Mouse (Mus musculus) forebrain, embryonic 16.5 days (tissue): ENCODE results near the gene Adam23. TPM values are rescaled to one million over a fixed set of nuclear protein-coding genes. Genes with fewer than 3 reads are reported as not detected.

ENCODE experiments used
- ATAC-seq: fragments of 200-750 bp; cut with Nextera tagmentation; 2 replicates; pipeline ENCODE4 v1.8.0; 2017; ENCODE audit warnings: mild to moderate bottlenecking, moderate library complexity
- H3K27ac ChIP-seq: fragments of 300-500 bp; sonication (generic); 2 replicates; pipeline ENCODE4 v1.5.1; 2014; ENCODE audit warnings: low read length, control low read depth
- H3K27me3 ChIP-seq: fragments of 300-500 bp; sonication (generic); replicated peaks from 2 replicates; pipeline ENCODE4 v1.6.1; 2014; ENCODE audit warnings: low read length; ENCODE audit not compliant: control insufficient read depth, insufficient read depth
- H3K36me3 ChIP-seq: fragments of 300-500 bp; sonication (generic); 2 replicates; pipeline ENCODE4 v1.6.1; 2014; ENCODE audit not compliant: control insufficient read depth, insufficient read depth
- H3K4me1 ChIP-seq: fragments of 300-500 bp; sonication (generic); replicated peaks from 2 replicates; pipeline ENCODE4 v1.6.1; 2014; ENCODE audit warnings: low read length; ENCODE audit not compliant: control insufficient read depth, insufficient read depth
- H3K4me2 ChIP-seq: fragments of 300-500 bp; sonication (generic); 2 replicates; pipeline ENCODE4 v1.6.1; 2014; ENCODE audit warnings: mild to moderate bottlenecking, low read length, control low read depth
- H3K4me3 ChIP-seq: fragments of 300-500 bp; sonication (generic); replicated peaks from 2 replicates; pipeline ENCODE4 v1.5.1; 2014; ENCODE audit warnings: mild to moderate bottlenecking, low read length, control low read depth
- H3K9ac ChIP-seq: fragments of 300-500 bp; sonication (generic); replicated peaks from 2 replicates; pipeline ENCODE4 v1.6.1; 2014; ENCODE audit warnings: low read depth, low read length, control low read depth
- H3K9me3 ChIP-seq: fragments of 300-500 bp; sonication (generic); 2 replicates; pipeline ENCODE4 v1.6.1; 2016; ENCODE audit warnings: low read length; ENCODE audit not compliant: control insufficient read depth
- WGBS: fragments of 180-500 bp; shearing (Covaris S2); extraction: QIAGEN DNeasy Blood & Tissue Kit; methylation state at CpG from one replicate; pipeline ENCODE4 v1.1.7; 2014; 5-methylcytosine and 5-hydroxymethylcytosine counted together
- polyA plus RNA-seq: library from polyadenylated mRNA; unstranded; fragments of >200 nt; fragmentation: Nextera tagmentation; extraction: Ambion mirVana; gene quantifications from 2 replicates; pipeline ENCODE4 v1.2.1, GENCODE M21; 2015

Adam23 gene
- polyA plus RNA-seq, 1 experiment from 2014 or later, result 12.1 TPM

- ATAC-seq, result no peak
- H3K9me3 ChIP-seq, result no peaks in the 10 kb centered on the region
- no peaks in the 10 kb centered on the region for H3K36me3 ChIP-seq
- no peak overlapping the region for H3K27ac ChIP-seq
- no peaks in the 10 kb centered on the region for H3K27me3 ChIP-seq
- WGBS, result 81% methylated on average over 6 of the region's 6 CpGs
- H3K4me3 ChIP-seq, result no peak overlapping the region
- no peak overlapping the region for H3K4me2 ChIP-seq
- peaks cover 8% of the 10 kb centered on the region for H3K4me1 ChIP-seq
- H3K9ac ChIP-seq, result no peak overlapping the region
These were observed 14.2 kb downstream of the Adam23 start for GRCm38 (mm10) chr1:63459926-63460325.

- no peak overlapping the region for H3K4me2 ChIP-seq
- no peak for ATAC-seq
- H3K27me3 ChIP-seq, result no peaks in the 10 kb centered on the region
- no peaks in the 10 kb centered on the region for H3K9me3 ChIP-seq
- no peaks in the 10 kb centered on the region for H3K36me3 ChIP-seq
- 82% methylated on average over 1 of the region's 1 CpGs for WGBS
- H3K4me1 ChIP-seq, result no peaks in the 10 kb centered on the region
- H3K27ac ChIP-seq, result no peak overlapping the region
- no peak overlapping the region for H3K4me3 ChIP-seq
- no peak overlapping the region for H3K9ac ChIP-seq
These were observed 18.8 kb downstream of the Adam23 start for GRCm38 (mm10) chr1:63464441-63464840.

- Histone ChIP-seq H3K9me3 (no peaks in the 10 kb centered on the region), H3K9ac (no peak overlapping the region), H3K27me3 (no peaks in the 10 kb centered on the region), H3K27ac (no peak overlapping the region), H3K4me3 (no peak overlapping the region), H3K36me3 (no peaks in the 10 kb centered on the region), H3K4me1 (peaks cover 14% of the 10 kb centered on the region), H3K4me2 (no peak overlapping the region)
- peak; percentile 71 for ATAC-seq
- WGBS, result 54% methylated on average over 2 of the region's 2 CpGs
These were observed 27.6 kb downstream of the Adam23 start for GRCm38 (mm10) chr1:63473272-63473671.

- no peaks in the 10 kb centered on the region for H3K36me3 ChIP-seq
- H3K4me3 ChIP-seq, result no peak overlapping the region
- 8% methylated on average over 8 of the region's 8 CpGs for WGBS
- no peaks in the 10 kb centered on the region for H3K9me3 ChIP-seq
- H3K27me3 ChIP-seq, result no peaks in the 10 kb centered on the region
- H3K9ac ChIP-seq, result no peak overlapping the region
- H3K4me2 ChIP-seq, result no peak overlapping the region
- no peak overlapping the region for H3K27ac ChIP-seq
- peaks cover 14% of the 10 kb centered on the region for H3K4me1 ChIP-seq
- ATAC-seq, result 0 out of 2 replicates have a peak, but pooled peaks have one; percentile 23
These were observed 28.0 kb downstream of the Adam23 start for GRCm38 (mm10) chr1:63473696-63474095.

- Histone ChIP-seq H3K4me2 (no peak overlapping the region), H3K36me3 (no peaks in the 10 kb centered on the region), H3K4me1 (no peaks in the 10 kb centered on the region), H3K9me3 (no peaks in the 10 kb centered on the region), H3K27ac (no peak overlapping the region), H3K4me3 (no peak overlapping the region), H3K27me3 (no peaks in the 10 kb centered on the region), H3K9ac (no peak overlapping the region)
- ATAC-seq, result no peak
- 86% methylated on average over 5 of the region's 5 CpGs for WGBS
These were observed 33.3 kb downstream of the Adam23 start for GRCm38 (mm10) chr1:63478946-63479345.

- H3K4me1 ChIP-seq, result no peaks in the 10 kb centered on the region
- H3K36me3 ChIP-seq, result no peaks in the 10 kb centered on the region; the same call in none of the 2 replicates
- H3K27me3 ChIP-seq, result no peaks in the 10 kb centered on the region
- no peak overlapping the region for H3K9ac ChIP-seq
- no peak overlapping the region for H3K27ac ChIP-seq
- no peak overlapping the region for H3K4me3 ChIP-seq
- no peak for ATAC-seq
- H3K9me3 ChIP-seq, result no peaks in the 10 kb centered on the region
- 96% methylated on average over 6 of the region's 6 CpGs for WGBS
- H3K4me2 ChIP-seq, result no peak overlapping the region
These were observed 39.0 kb downstream of the Adam23 start for GRCm38 (mm10) chr1:63484646-63485045.

- Histone ChIP-seq H3K36me3 (no peaks in the 10 kb centered on the region; the same call in none of the 2 replicates), H3K9me3 (no peaks in the 10 kb centered on the region), H3K4me3 (no peak overlapping the region), H3K27me3 (no peaks in the 10 kb centered on the region), H3K9ac (no peak overlapping the region), H3K4me2 (no peak overlapping the region), H3K27ac (no peak overlapping the region), H3K4me1 (no peaks in the 10 kb centered on the region)
- 86% methylated on average over 2 of the region's 2 CpGs for WGBS
- no peak for ATAC-seq
These were observed 41.0 kb downstream of the Adam23 start for GRCm38 (mm10) chr1:63486646-63487045.

GRCm38 (mm10) chr1:63491001-63491400, 45.3 kb downstream of the Adam23 start:
- Histone ChIP-seq H3K4me3 (no peak overlapping the region), H3K4me1 (no peaks in the 10 kb centered on the region), H3K27me3 (no peaks in the 10 kb centered on the region), H3K27ac (no peak overlapping the region), H3K9ac (no peak overlapping the region), H3K9me3 (no peaks in the 10 kb centered on the region), H3K36me3 (no peaks in the 10 kb centered on the region), H3K4me2 (no peak overlapping the region)
- no peak for ATAC-seq
- WGBS, result 40% methylated on average over 1 of the region's 1 CpGs

- Histone ChIP-seq H3K4me3 (no peak overlapping the region), H3K4me1 (no peaks in the 10 kb centered on the region), H3K27me3 (no peaks in the 10 kb centered on the region), H3K9me3 (no peaks in the 10 kb centered on the region), H3K36me3 (no peaks in the 10 kb centered on the region), H3K9ac (no peak overlapping the region), H3K27ac (no peak overlapping the region), H3K4me2 (no peak overlapping the region)
- WGBS, result 82% methylated on average over 5 of the region's 5 CpGs
- ATAC-seq, result no peak
These were observed 47.6 kb downstream of the Adam23 start for GRCm38 (mm10) chr1:63493325-63493724.

GRCm38 (mm10) chr1:63507386-63507785, 61.7 kb downstream of the Adam23 start:
- Histone ChIP-seq H3K36me3 (no peaks in the 10 kb centered on the region), H3K4me3 (no peak overlapping the region), H3K27me3 (no peaks in the 10 kb centered on the region), H3K4me1 (no peaks in the 10 kb centered on the region), H3K9me3 (no peaks in the 10 kb centered on the region), H3K4me2 (no peak overlapping the region), H3K9ac (no peak overlapping the region), H3K27ac (no peak overlapping the region)
- ATAC-seq, result no peak
- 87% methylated on average over 4 of the region's 4 CpGs for WGBS
